Mouse (Mus musculus): ENCODE results near the gene Erich6. TPM values are rescaled to one million over a fixed set of nuclear protein-coding genes. Genes with fewer than 3 reads are reported as not detected.

Erich6 gene
- polyA plus RNA-seq, 1 experiment: 1.9 TPM

DNA sequence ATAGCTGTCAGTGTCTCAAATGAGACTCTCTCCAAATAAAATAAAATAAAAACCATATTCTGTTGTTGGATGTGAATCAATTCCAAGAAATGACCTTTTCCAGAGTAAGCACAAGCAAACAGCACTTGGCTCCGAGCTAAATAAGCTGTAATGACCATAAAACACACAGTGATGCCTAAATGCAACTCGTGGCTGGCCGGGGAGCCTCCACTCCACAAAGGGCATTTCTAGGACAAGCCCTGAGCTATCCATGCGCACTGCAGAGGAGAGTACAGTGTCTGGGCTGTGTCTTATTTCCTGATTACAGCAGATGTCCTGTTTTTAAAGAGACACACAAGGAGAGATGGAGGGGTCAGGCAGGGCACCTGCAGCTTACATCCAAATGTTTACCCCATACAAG lies 43.0 kb upstream of the Erich6 start:
- peaks cover 57% of the 10 kb centered on the region for H3K4me1 ChIP-seq (ENCODE audit: control insufficient read depth, insufficient read depth, low read length)
- H3K4me3 ChIP-seq (replicated peaks; ENCODE audit: insufficient read depth, low read depth, low read length): no peak overlapping the region
- TF ChIP-seq CTCF (IDR thresholded peaks at IDR 0.05; ENCODE audit: borderline replicate concordance, insufficient read depth, low read depth, low read length) (no peak), POLR2A (IDR thresholded peaks at IDR 0.05; ENCODE audit: borderline replicate concordance, insufficient read depth, low read length) (no peak)
- DNase-seq: no peak
- H3K27me3 ChIP-seq (ENCODE audit: control insufficient read depth, insufficient read depth, low read length): no peaks in the 10 kb centered on the region
- 17% methylated on average over 4 of the region's 4 CpGs for WGBS
- H3K27ac ChIP-seq (ENCODE audit: insufficient read depth, low read length): peak overlapping the region; percentile 70; the same call in 1 of the 2 replicates

DNA sequence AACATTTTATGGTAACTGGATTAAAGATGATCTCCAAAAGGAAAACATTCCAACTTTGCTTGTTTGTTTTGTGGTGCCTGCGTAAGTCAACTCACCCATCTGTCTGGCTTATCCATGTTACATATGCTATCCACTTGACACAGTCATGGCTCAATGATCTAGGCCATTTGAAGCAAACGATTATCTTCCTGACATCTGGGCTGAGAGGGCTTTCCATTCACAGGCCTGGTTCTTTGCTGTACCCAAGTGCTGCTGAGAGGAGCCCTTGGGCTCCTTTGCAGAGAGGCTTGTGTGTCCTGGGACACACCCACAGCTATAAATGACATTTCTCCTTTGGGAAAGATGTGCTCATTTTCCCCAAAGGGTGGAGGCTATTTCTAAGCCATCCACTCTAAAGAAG lies 41.9 kb upstream of the Erich6 start:
- 37% methylated on average over 2 of the region's 2 CpGs for WGBS
- DNase-seq: no peak
- H3K27ac ChIP-seq (ENCODE audit: insufficient read depth, low read length): no peak overlapping the region
- H3K4me1 ChIP-seq (ENCODE audit: control insufficient read depth, insufficient read depth, low read length): peaks cover 58% of the 10 kb centered on the region
- H3K27me3 ChIP-seq (ENCODE audit: control insufficient read depth, insufficient read depth, low read length): no peaks in the 10 kb centered on the region
- no peak overlapping the region for H3K4me3 ChIP-seq (replicated peaks; ENCODE audit: insufficient read depth, low read depth, low read length)
- no peak for TF ChIP-seq CTCF (IDR thresholded peaks at IDR 0.05; ENCODE audit: borderline replicate concordance, insufficient read depth, low read depth, low read length)
- TF ChIP-seq POLR2A (IDR thresholded peaks at IDR 0.05; ENCODE audit: borderline replicate concordance, insufficient read depth, low read length): no peak

DNA sequence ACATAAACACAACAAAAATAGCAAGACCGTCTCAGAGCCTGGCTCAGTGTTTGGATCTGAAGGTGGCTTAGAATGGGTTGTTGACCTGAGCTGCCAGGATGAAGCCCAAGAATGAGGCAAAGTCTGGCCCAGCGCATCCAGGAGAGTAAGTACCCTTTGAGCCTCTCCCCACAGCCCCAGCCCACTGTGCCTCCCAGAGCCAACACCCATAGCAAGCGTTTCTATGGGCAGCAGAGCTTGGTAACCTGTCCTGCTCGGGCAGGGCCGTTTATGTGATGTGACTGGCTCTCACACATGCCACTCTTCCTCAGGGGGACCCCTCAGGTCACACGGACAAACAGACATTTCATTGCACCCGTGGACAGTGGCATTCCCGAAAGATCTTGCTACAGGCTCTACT lies 41.4 kb upstream of the Erich6 start:
- Histone ChIP-seq H3K27ac (ENCODE audit: insufficient read depth, low read length) (no peak overlapping the region), H3K27me3 (ENCODE audit: control insufficient read depth, insufficient read depth, low read length) (no peaks in the 10 kb centered on the region), H3K4me3 (replicated peaks; ENCODE audit: insufficient read depth, low read depth, low read length) (no peak overlapping the region), H3K4me1 (ENCODE audit: control insufficient read depth, insufficient read depth, low read length) (peaks cover 55% of the 10 kb centered on the region)
- WGBS: 32% methylated on average over 8 of the region's 8 CpGs
- DNase-seq: no peak
- TF ChIP-seq CTCF (IDR thresholded peaks at IDR 0.05; ENCODE audit: borderline replicate concordance, insufficient read depth, low read depth, low read length): no peak
- TF ChIP-seq POLR2A (IDR thresholded peaks at IDR 0.05; ENCODE audit: borderline replicate concordance, insufficient read depth, low read length): no peak

DNA sequence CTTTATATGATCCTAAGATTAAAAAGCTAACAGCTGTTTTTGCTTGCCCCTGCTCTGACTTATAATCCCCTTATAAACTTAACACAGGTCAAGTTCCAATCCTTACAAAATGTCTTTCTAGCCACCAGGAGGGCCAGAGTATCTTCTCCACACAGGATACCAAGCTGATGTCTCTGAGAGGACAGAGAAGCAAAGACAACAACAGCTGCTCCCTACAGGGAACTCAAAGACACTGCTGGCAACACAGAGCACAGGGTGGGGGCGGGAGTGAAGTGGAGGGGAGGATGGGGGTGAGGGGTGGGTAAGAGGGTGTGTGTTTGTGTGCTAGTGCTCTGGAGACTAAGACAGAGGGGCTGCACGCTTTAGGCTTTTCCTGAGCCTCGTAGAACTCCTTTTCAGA lies 40.6 kb upstream of the Erich6 start:
- TF ChIP-seq POLR2A (IDR thresholded peaks at IDR 0.05; ENCODE audit: borderline replicate concordance, insufficient read depth, low read length) (no peak), CTCF (IDR thresholded peaks at IDR 0.05; ENCODE audit: borderline replicate concordance, insufficient read depth, low read depth, low read length) (no peak)
- Histone ChIP-seq H3K4me1 (ENCODE audit: control insufficient read depth, insufficient read depth, low read length) (peaks cover 48% of the 10 kb centered on the region), H3K27ac (ENCODE audit: insufficient read depth, low read length) (no peak overlapping the region), H3K27me3 (ENCODE audit: control insufficient read depth, insufficient read depth, low read length) (no peaks in the 10 kb centered on the region), H3K4me3 (replicated peaks; ENCODE audit: insufficient read depth, low read depth, low read length) (no peak overlapping the region)
- WGBS: 63% methylated on average over 3 of the region's 3 CpGs
- DNase-seq: no peak

DNA sequence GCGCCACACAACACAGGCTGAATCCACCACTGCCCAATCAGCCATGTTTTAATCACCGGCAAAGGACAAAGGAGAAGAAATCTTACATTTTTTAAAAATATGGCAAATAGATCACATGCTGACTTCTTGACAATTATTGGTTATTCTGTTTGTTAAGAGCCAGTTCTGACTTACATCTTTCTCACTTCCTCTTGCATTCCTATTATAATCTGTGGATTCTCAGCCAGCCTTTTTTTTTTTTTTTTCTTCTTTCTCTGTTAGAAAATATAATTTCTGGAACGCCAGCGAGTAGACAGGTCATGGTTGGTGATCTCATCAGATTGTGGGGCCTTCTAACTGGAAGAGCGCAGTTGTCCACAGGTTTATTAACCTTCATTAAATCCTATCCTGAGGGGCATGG lies 36.3 kb upstream of the Erich6 start:
- Histone ChIP-seq H3K4me1 (ENCODE audit: control insufficient read depth, insufficient read depth, low read length) (peaks cover 30% of the 10 kb centered on the region), H3K27me3 (ENCODE audit: control insufficient read depth, insufficient read depth, low read length) (no peaks in the 10 kb centered on the region), H3K4me3 (replicated peaks; ENCODE audit: insufficient read depth, low read depth, low read length) (no peak overlapping the region), H3K27ac (ENCODE audit: insufficient read depth, low read length) (no peak overlapping the region)
- DNase-seq: no peak
- TF ChIP-seq POLR2A (IDR thresholded peaks at IDR 0.05; ENCODE audit: borderline replicate concordance, insufficient read depth, low read length) (no peak), CTCF (IDR thresholded peaks at IDR 0.05; ENCODE audit: borderline replicate concordance, insufficient read depth, low read depth, low read length) (no peak)
- 97% methylated on average over 5 of the region's 5 CpGs for WGBS

DNA sequence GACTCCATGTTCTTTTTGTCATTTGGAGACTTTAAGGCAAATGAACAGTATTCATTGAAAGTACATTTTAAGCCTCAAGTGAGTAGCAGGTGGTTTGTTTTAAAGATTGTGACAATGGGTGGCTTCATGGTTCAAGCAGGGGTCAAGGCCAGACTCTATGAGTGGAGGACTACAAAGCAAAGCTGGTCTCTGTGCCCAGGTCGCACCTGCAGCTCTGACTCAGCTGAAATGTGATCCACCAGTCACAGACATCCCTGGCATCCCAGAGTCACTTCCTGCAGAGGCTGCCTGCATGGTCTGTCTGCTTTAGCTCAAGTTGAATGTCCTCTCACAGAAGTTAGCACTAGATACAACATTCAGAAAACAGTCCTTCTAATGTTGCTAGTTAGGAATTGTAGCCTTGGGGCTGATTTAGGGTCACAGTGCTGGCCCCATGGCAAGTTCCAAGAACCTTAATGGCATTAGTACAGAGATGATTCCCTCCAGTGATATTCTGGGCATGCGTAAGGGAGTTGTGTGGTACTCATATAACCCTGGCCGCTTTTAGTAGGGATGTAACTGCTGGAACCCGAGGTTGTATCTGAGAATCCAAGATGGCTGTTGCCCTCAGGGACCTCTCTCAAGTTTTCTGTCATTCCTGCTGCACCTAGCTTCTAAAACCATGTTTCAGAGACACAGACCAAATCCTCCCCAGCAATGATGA lies 35.6 kb upstream of the Erich6 start:
- peaks cover 27% of the 10 kb centered on the region for H3K4me1 ChIP-seq (ENCODE audit: control insufficient read depth, insufficient read depth, low read length)
- DNase-seq: no peak
- no peak overlapping the region for H3K27ac ChIP-seq (ENCODE audit: insufficient read depth, low read length)
- no peak overlapping the region for H3K4me3 ChIP-seq (replicated peaks; ENCODE audit: insufficient read depth, low read depth, low read length)
- TF ChIP-seq CTCF (IDR thresholded peaks at IDR 0.05; ENCODE audit: borderline replicate concordance, insufficient read depth, low read depth, low read length): no peak
- TF ChIP-seq POLR2A (IDR thresholded peaks at IDR 0.05; ENCODE audit: borderline replicate concordance, insufficient read depth, low read length): no peak
- H3K27me3 ChIP-seq (ENCODE audit: control insufficient read depth, insufficient read depth, low read length): no peaks in the 10 kb centered on the region
- 78% methylated on average over 4 of the region's 4 CpGs for WGBS

DNA sequence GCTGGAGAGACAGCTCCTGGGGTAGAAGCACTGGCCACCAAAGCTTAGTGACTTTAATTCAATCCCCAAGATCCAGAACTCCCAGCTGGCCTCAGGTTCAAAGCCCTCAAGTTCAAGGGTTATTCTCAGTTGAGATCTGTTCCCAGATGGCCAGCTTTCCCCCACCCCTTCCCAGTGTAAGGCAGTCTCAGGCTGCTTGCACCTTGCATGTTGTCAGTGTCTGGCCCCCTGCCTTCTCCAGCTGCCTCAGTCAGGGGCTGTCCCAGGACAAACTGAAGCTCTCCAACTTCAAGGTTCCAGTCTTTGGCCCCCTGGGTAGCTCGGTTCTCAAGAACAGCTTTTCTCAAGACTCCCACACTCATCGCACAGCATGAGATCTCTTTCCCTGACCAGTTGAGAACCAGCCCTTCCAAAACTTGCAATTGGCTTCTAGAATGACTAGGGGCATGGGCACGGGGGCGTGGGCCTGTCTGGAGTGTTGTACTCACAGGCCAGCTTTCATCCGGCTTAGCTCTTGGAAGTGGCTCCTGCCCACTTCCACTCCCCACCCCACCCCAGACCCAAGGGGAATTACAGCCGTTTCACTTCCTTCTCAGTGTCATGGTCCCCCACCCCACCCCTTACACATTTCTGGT lies 34.7 kb upstream of the Erich6 start:
- Histone ChIP-seq H3K27me3 (ENCODE audit: control insufficient read depth, insufficient read depth, low read length) (no peaks in the 10 kb centered on the region), H3K27ac (ENCODE audit: insufficient read depth, low read length) (no peak overlapping the region), H3K4me3 (replicated peaks; ENCODE audit: insufficient read depth, low read depth, low read length) (no peak overlapping the region), H3K4me1 (ENCODE audit: control insufficient read depth, insufficient read depth, low read length) (peaks cover 19% of the 10 kb centered on the region)
- DNase-seq: no peak
- WGBS: 38% methylated on average over 6 of the region's 6 CpGs
- TF ChIP-seq CTCF (IDR thresholded peaks at IDR 0.05; ENCODE audit: borderline replicate concordance, insufficient read depth, low read depth, low read length): no peak
- TF ChIP-seq POLR2A (IDR thresholded peaks at IDR 0.05; ENCODE audit: borderline replicate concordance, insufficient read depth, low read length): no peak

DNA sequence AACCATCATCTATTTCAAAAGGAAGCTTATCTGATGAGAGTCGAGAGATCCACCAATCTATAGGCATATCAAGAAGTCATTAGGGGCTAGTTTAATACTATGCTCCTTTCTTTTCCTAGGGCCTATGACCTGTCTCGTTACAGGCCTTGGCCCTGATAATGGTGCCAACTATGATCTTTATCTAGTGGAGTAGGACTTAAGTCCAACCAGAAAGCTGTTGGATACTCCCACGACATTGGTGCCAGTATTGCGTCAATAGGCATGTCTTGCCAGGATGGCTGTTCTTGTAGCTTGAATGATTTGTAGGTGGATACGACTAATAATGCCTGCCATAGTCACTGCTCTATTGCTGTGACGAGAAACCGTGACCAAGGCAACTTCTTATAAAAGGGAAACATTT lies 27.0 kb upstream of the Erich6 start:
- Histone ChIP-seq H3K4me1 (ENCODE audit: control insufficient read depth, insufficient read depth, low read length) (peaks cover 4% of the 10 kb centered on the region; the same call in 1 of the 2 replicates), H3K27ac (ENCODE audit: insufficient read depth, low read length) (no peak overlapping the region), H3K4me3 (replicated peaks; ENCODE audit: insufficient read depth, low read depth, low read length) (no peak overlapping the region), H3K27me3 (ENCODE audit: control insufficient read depth, insufficient read depth, low read length) (no peaks in the 10 kb centered on the region)
- 84% methylated on average over 7 of the region's 7 CpGs for WGBS
- TF ChIP-seq CTCF (IDR thresholded peaks at IDR 0.05; ENCODE audit: borderline replicate concordance, insufficient read depth, low read depth, low read length) (no peak), POLR2A (IDR thresholded peaks at IDR 0.05; ENCODE audit: borderline replicate concordance, insufficient read depth, low read length) (no peak)
- DNase-seq: no peak

Data from cerebellum, adult 2 months (tissue).